Mouse (Mus musculus) adrenal gland, postnatal 36 days (tissue): Measurements from ENCODE around the gene Tbc1d4. TPM values are rescaled to one million over a fixed set of nuclear protein-coding genes. Genes with fewer than 3 reads are reported as not detected.

ENCODE experiments used
- DNase-seq, 2 experiments: peaks; one replicate each; pipeline ENCODE4 v3.0.0; 2021; ENCODE audit warnings: mixed read lengths in 1 of 2
- long read RNA-seq, 2 experiments: library from polyadenylated mRNA; stranded (forward); transcript quantifications; one replicate each; pipeline ENCODE4 v2.0.0; 2021; ENCODE audit warnings: borderline sequencing depth in 2 of 2
- total RNA-seq, 2 experiments: library from RNA; stranded (reverse); gene quantifications; 2 replicates each; pipeline ENCODE4 v1.2.3; 2021

Gene Tbc1d4
- total RNA-seq = 10 to 100 TPM; 43.4 to 84.5 TPM
- long read RNA-seq, experiment 1, transcript Tbc1d4-206 (12 exons, 3,103 nt) = major isoform, 23 of 47 reads
- long read RNA-seq, experiment 1, partial matches to known transcripts = 21 of 47 reads
- long read RNA-seq, experiment 1, other reads (novel, unspliced or antisense) = 3 of 47 reads
- long read RNA-seq, experiment 2, full-length matches to known transcripts = 3 of 9 reads
- long read RNA-seq, experiment 2, partial matches to known transcripts = 5 of 9 reads
- long read RNA-seq, experiment 2, other reads (novel, unspliced or antisense) = 1 of 9 reads

DNA sequence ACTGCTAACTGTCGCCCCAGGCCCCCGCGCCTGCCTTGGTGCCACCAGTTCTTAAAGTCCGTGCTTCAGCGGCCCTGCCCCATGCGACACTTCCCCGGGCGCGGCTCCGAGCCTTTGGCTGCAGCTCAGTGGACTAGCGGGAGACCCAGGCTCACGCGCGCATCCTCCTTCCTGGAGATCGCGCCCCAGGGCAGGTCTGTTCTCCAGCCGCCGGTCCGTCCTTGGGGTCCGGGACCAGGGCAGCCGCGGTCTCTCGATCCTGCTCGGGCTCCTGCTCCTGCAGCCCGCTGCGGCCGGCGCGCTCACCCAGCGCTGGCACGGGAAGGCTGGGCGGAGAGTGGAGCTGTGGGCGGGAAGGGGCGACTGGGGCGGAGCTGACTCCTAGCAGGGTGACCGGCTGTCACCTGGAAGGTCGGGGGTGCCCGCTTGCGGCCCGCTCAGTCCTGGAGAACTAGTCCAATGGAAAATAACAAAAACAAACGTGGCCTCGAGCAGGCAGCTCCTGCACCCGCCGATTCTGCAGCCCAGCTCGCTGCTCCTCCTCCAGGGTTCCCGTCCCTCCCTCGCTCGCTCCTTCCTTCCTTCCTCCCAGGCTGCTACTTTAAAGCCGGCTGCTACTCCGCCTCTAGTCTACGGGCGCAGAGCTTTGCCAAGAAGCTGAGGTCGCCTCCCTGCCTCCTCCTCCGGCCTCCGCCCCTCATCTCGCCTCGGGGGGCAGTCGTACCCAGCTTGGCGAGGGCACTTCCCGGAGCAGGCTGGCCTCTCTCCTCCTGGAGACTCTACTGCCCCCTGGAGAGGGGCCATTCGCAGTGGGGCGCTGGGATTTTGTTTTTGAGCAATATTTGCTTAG is at the start of gene Tbc1d4:
Tbc1d4 (minus strand) TSS at position 673 of the 850 bp plus-strand sequence.
- peak; percentile 94 for DNase-seq

GRCm38 (mm10) chr14:101656307-101656706 is 47.3 kb upstream of the Tbc1d4 start:
- no peak for DNase-seq

GRCm38 (mm10) chr14:101654526-101654909 is 45.5 kb upstream of the Tbc1d4 start:
- peak in 1 of 2 experiments; percentile 9 for DNase-seq

GRCm38 (mm10) chr14:101653581-101654525 is 44.9 kb upstream of the Tbc1d4 start, which contains the start of gene Uchl3:
Gene Uchl3, plus strand, starts transcription at chr14:101653967.
- DNase-seq = peak; percentile 97 to 98

GRCm38 (mm10) chr14:101652571-101652970 is 43.6 kb upstream of the Tbc1d4 start:
- no peak for DNase-seq

DNA sequence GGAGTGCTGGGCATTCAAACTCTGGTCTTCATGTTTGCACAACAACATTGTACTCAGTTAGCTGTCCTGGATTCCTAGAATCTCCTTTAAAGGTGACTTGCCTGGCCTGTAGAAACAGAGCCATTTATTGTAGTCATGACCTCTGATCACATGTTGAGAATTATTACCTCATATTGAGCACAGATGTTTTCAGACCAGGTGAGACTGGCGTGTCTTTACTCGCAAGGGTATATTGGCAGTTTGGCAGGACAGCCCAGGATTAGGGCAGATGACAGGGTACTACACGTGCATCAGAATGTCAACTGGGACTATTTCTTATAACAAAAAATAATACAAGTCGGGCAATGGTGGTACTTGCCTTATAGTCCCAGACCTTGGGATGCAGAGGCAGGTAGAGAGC is 41.6 kb upstream of the Tbc1d4 start:
- DNase-seq = no peak

DNA sequence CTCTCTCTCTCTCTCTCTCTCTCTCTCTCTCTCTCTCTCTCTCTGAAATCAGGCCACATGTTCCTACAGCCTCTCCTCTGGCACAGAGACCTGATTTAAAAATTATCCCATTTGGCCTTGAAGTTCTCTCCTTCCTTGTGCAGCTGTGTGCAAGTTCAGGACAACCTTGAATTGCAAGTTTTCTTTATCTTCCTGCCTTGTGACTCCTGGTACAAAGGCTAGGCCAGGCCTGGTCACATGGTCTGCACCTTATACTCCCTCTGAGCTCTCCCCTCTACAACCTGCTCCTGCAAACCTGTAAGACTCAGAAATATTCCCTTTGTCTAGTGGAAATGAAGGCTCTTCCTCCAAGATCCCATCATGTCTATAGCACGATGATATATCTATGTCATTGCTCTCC is 36.0 kb upstream of the Tbc1d4 start:
- no peak for DNase-seq

DNA sequence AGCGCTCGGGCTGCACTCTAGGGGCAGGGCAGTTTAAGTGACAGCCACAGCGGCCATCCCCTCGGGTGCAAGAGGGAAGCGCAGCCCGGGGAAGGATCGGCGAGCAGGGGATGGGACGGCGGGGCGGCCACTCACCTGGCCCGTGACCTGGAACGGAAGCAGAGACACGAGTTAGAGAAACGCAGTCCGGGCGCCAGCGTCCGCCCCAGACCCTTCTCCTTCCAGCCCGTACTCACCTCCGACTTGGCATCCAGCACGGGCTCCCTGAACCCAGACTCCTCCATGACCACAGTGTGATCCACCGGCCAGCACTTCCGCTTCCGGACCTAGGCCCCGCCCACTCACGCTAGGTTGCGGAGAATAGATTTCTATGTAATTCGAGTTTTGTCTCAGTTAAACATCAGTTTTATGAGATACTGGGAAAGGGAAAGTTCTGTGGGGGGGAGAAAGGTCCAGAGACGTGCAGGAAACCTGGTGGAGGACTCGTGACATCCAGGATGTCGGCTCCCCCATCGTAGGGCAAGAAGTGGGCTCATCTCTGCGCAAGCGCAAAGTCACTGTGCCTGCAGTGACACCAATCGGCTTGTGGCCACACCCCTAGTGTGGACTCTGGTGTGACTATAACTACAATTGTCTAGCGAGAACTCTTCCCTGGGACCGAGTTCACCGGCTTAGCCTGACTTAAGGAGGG is 31.3 kb upstream of the Tbc1d4 start, which contains the start of gene Commd6:
Commd6 (minus strand) TSS at position 534 of the 691 bp plus-strand sequence.
- DNase-seq = peak; percentile 94

- DNase-seq = no peak
Observed at GRCm38 (mm10) chr14:101637381-101637780, 28.4 kb upstream of the Tbc1d4 start.

- no peak for DNase-seq
Observed at GRCm38 (mm10) chr14:101635765-101636164, 26.8 kb upstream of the Tbc1d4 start.

GRCm38 (mm10) chr14:101630548-101630947 is 21.6 kb upstream of the Tbc1d4 start:
- DNase-seq = no peak

GRCm38 (mm10) chr14:101617680-101618079 is 8.7 kb upstream of the Tbc1d4 start:
- DNase-seq = no peak

GRCm38 (mm10) chr14:101616178-101616577 is 7.2 kb upstream of the Tbc1d4 start:
- no peak for DNase-seq

DNA sequence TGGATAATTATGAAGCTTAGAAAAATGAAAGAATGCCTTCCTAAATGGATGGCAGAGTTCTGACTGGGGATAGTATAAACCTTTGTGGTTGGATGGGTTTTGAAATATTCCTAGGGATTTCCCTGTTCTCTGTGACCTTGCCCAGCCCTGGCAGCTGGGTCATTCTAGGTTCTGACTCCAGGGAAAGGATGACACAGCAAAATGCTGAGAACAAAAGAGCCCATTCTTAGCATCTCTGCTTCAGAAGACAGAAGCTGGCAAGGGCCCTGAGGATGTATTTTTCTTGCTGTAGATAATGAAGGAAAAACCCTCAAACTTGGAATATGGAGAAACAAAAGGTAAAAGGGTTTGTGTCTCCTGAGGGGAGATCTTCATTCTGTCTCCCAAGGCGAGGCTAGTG is 4.2 kb upstream of the Tbc1d4 start:
- DNase-seq = no peak

DNA sequence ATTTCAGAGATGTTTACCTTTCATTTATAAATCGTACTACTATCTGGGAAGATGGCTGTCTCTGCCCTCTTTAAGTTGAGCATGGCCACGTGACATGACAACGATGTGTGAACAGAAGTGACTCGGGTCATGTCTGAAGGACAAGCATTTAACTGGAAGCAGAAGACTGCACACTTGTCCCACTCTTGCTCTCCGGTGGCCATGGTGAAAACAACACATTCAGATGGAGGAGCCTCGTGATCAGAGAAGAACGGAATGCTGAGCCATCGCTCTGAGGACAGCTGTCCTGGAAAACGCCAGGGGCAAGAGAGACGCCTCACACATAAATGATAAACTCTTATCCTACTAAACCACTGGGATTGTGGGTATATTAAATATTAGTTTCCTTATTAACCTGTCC is 1.7 kb upstream of the Tbc1d4 start:
- DNase-seq = no peak

GRCm38 (mm10) chr14:101607631-101608518 is 1.1 kb downstream of the Tbc1d4 start:
- peak; percentile 33 to 44 for DNase-seq

DNA sequence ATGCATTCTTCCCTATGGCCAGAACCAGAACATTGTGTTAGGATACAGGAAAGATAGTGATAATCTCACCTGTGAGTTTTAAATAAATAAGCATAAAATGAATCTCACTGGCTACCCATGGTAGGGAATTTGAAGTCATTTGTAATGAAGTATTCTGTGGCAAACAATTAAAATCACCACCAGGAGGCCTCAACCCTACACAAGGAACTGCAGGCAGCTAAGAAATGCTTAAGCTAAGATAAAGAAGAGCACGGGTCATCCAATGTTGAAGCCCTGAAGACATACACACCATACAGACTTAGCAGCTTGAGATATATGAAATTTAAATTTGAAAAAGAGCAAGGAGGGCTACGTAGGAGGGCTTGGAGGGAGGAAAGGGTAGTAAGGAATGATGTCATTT is 3.1 kb downstream of the Tbc1d4 start:
- no peak for DNase-seq

- DNase-seq = no peak
Observed at GRCm38 (mm10) chr14:101602851-101603250, 6.1 kb downstream of the Tbc1d4 start.

- peak in 1 of 2 experiments; percentile 28 for DNase-seq
Observed at GRCm38 (mm10) chr14:101597096-101597715, 11.8 kb downstream of the Tbc1d4 start.

- no peak for DNase-seq
Observed at GRCm38 (mm10) chr14:101596691-101597090, 12.3 kb downstream of the Tbc1d4 start.
